Mouse (Mus musculus): ENCODE results near the gene C030005K15Rik. TPM values are rescaled to one million over a fixed set of nuclear protein-coding genes. Genes with fewer than 3 reads are reported as not detected.

Gene C030005K15Rik
- polyA plus RNA-seq, 1 experiment: 0.10 TPM

Other genes with a start within 250 kb of the C030005K15Rik start
- 23.5 and 27.0 TPM in 2 replicates for gene Dcn, start 247.1 kb downstream of the C030005K15Rik start, polyA plus RNA-seq (2012; rRNA removed)
- 3.2 and 4.3 TPM in 2 replicates for gene Lum, start 161.6 kb downstream of the C030005K15Rik start, polyA plus RNA-seq (2012; rRNA removed)
- gene Kera, start 119.9 kb downstream of the C030005K15Rik start, polyA plus RNA-seq (2012; rRNA removed): not detected in 2 replicates
- 0.04 TPM in 1 of 2 replicates, not detected in the other for gene Epyc, start 82.7 kb downstream of the C030005K15Rik start, polyA plus RNA-seq (2012; rRNA removed)
- gene Ccer1, start 33.7 kb downstream of the C030005K15Rik start, polyA plus RNA-seq (2012; rRNA removed): not detected in 2 replicates

All from frontal cortex, adult 2 months (tissue).